Mouse (Mus musculus) cerebellum, postnatal 36 days (tissue): Measurements from ENCODE around the gene Olfr550.
A peak's percentile ranks its signal among the peaks of the same experiment; 100 is the strongest.

Experiments
- DNase-seq, 2 experiments: peaks; one replicate each; pipeline ENCODE4 v3.0.0; 2021 to 2022; ENCODE audit warnings: mixed read lengths in 2 of 2

Olfr550 gene

DNA sequence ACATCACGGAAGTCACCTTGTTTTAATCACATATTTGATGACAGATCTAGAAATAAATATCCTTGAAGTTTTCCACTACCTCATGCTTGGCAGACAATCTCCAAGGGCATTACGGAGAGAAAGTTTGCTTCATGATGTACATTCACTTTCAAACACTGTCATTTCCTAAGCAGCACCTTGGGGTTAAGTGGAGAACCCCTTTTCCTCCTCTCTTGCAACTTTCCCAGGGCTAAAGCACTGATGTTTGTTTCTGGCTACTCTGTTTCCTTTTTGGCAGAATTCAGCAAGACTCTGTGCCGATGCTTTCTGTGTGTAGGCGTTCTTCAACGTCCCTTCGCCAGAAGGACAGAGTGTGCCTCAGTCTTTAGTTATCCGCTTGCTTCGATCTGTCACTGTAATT is at the start of gene Olfr550:
Gene Olfr550, plus strand, starts transcription at position 301 of the 400 bp plus-strand sequence.
- no peak for DNase-seq

- DNase-seq, result no peak
These were observed 42.2 kb upstream of the Olfr550 start for GRCm38 (mm10) chr7:102529052-102529451.

GRCm38 (mm10) chr7:102534449-102534848 is 36.8 kb upstream of the Olfr550 start, which contains the start of gene Olfr547:
Gene Olfr547, plus strand, starts transcription at chr7:102534749.
- no peak for DNase-seq

DNA sequence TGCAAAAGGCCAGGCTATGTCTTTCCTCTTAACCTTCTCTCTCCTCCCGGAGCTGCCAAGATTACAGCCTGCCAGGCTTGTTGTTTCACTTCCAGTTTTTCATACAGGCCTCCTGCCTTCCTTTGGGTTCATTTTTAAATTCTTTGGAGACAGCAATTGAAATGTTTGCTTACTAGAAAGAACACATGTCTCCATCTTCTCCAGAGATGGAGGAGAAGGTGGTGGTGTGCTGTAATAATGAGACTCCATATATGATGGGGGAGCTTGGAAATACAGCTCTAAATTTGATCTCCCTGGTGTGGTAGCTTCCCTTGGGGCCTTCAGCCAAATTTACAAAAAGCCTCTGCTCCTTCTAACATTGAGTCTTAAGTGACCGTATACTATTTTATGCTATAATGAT is 30.6 kb upstream of the Olfr550 start, which contains the start of gene Olfr548-ps1:
Gene Olfr548-ps1, plus strand, starts transcription at position 301 of the 400 bp plus-strand sequence.
- DNase-seq, result no peak

GRCm38 (mm10) chr7:102541251-102541650 is 30.0 kb upstream of the Olfr550 start:
- DNase-seq, result no peak

DNA sequence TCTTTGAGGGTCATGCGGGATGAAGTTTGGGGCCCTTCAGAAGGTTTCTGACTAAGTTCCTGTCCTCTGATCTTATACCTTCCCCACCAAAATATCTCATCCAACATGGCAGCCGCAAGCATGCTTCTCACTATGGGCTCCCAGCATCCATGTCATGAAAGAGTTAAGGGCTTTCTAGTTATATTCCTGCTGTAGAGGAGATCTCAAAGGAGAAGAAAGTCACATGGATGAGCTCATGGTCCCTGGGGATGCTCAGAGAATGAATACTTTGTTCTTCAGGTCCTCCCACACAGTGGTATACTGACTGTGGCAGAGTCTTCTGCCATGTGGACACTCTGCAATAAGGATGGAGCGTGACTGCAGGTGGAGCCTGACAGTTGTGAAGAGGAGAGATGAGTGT is 21.7 kb upstream of the Olfr550 start, which contains the start of gene Olfr549:
Gene Olfr549, plus strand, starts transcription at position 301 of the 400 bp plus-strand sequence.
- no peak for DNase-seq

DNA sequence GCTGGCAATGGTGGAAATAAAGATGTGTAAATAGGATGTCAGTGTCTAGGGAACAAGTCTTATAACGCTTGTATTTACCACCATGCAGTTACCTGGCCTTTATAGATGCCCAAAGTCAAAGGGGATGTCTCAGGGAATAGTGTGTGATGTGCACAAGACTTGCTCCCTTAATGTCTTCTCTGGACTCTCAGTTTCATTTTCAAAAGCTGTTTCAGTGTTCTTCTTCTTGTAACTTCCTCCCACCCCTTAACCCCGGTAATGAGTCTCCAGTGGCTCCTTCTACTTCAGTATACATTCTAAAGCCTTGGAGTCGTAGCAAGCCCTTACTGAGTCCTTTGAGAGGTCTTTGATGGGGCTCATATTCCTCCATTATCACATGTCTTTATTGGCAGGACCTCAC is 18.0 kb upstream of the Olfr550 start:
- no peak for DNase-seq

DNA sequence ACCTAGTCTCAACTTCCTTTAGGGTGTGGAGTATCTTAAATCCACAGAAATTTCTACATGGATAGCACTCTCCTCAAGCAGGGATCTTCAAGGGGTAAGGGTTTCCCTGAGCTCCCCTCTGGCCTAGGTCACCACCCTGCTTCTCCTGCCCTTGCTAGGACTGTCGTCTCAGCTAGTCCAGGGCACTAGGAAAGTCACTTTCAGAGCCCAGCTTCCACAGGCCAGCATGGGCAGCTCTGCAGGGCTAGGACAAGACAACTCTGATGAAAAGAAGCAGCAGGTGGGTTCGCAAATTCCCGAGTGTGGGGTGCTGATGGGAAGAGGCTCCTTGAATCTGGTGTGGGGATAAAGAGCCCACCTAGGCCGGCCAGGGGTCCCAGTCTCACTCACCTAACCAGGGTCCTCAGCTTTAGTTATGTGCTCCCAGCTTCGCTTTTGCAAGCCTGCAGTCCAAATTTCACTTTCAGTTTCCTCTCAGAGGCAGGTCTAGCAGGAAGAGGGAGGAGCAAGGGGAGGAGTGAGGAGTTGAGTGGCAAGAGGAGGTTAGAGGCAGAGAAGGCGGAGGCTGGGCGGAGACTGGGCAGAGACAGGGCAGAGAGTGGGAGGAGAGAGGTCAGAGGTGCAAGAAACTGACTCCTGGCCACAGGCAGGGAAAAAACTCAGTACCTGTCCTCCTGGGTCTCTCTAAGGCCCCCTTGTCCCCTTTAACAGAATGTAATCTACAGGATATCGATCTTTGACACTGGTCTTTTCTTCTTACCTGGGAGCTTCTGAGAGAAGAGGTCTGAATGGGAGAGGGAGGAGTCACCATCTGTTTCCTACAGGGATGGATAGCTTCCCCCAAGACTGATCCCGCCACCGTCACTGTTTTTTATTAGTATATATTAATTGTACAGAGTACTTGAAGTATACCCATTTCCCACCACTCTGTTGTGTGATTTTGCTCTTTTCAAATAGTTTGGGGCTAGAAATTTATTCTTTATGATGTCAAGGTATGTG is 5.9 kb upstream of the Olfr550 start, which contains the start of gene Trim21:
Gene Trim21, minus strand, starts transcription at position 488 of the 999 bp plus-strand sequence.
- peak; percentile 36 to 40 for DNase-seq

DNA sequence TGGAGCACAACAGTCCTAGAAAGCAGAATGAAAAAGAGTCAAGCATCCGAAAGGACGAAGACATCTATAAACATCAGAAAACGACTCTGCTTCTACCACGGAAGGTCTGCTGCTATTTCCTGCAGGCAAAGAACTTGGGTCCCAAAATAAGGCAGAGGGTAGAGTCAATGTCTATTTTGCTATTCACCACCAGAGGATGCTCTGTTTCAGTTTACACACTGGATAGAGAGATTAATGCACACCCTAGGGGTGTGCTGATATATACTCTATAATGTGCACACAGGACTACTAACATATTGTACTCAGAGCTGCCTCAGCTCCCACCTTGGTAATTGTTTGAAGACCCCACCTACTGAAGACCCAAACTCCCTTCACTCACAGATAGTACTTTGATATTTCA is 5.0 kb upstream of the Olfr550 start:
- no peak for DNase-seq

DNA sequence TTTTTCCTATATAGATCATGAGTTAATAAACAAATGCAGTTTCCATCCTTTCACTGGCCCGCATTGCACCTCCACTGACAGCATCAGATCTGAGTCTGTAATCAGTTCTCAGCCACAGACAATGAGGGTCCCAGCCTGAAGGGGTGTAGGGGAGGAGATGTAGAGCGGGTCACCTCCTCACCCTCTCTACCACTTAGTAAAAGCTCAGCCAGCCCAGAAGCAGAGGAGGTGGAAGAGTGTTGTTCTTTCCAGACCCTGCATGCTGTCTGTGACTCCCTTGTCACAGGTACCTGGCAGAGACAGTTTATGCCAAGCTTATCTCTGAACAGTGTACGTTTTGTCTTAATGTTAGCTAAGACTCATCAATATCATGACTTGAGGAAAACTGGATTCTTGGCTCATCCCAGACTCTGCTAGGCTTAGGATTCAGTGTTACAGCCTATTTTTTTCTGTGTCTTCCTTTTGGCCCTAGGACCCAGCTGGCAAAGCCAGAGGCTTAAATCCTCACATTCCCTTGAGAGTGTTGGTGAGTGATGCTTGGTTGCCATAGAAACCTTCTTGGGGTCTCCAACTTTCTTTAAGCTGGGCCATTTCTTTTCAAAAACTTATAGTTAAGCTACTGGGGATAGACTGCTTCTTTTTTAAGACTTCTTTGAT is 2.1 kb downstream of the Olfr550 start:
- DNase-seq, result no peak

DNA sequence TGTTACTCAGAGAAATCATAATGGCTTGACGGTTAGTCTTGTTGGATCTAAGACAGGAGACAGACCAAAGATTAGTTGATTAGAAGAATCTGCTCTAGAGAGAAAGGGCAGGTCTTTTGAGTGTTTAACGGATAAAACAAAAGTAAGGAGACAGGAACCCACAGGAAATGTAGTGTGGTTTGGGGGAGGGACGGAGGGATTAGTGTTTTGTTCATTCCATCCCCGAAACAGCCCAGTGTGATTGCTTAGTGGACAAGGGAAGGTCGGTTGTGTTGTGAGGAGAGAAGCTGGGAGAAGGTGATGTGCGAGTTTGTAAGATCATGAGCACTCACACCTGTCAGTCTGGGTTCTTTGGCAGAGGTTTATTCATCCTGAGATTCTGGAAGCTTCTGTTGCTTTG is 4.8 kb downstream of the Olfr550 start:
- DNase-seq, result no peak

GRCm38 (mm10) chr7:102591786-102592185 is 20.5 kb downstream of the Olfr550 start, which contains the start of gene Olfr551:
Gene Olfr551, minus strand, starts transcription at chr7:102591886.
- no peak for DNase-seq

GRCm38 (mm10) chr7:102597378-102598031 is 26.3 kb downstream of the Olfr550 start, which contains the start of gene Olfr552:
Gene Olfr552, plus strand, starts transcription at chr7:102597770.
- no peak for DNase-seq

- DNase-seq, result no peak
These were observed 46.9 kb downstream of the Olfr550 start, which contains the start of gene Olfr553 for GRCm38 (mm10) chr7:102618118-102618517. Gene Olfr553, minus strand, starts transcription at chr7:102618218.

GRCm38 (mm10) chr7:102619608-102620007 is 48.4 kb downstream of the Olfr550 start:
- DNase-seq, result no peak

DNA sequence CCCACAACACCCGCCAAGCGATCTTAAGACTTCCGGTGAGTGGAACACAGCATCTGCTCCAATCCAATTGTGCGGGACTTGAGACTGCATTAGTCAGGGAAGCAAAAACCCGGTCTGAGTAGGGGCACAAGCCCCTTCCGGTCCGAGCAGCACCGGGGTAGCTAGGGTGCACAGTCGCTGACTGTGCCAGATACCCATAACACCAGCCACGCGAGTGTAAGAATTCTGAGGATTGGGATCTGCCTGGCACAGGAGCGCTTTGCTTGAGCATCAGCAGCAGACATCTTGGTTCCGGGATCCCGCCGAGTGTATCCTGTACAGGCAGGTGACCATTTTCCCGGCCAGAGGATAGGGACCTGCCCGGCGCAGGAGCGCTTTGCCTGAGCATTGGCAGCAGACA is 49.1 kb downstream of the Olfr550 start:
- peak in 1 of 2 experiments; percentile 9 for DNase-seq
